Mouse (Mus musculus): ENCODE results near the gene Gstcd. TPM values are rescaled to one million over a fixed set of nuclear protein-coding genes. Genes with fewer than 3 reads are reported as not detected.

The Gstcd gene
- polyA plus RNA-seq, 1 experiment = 18.7 TPM

GRCm38 (mm10) chr3:132983845-132984485 lies 107.9 kb downstream of the Gstcd start:
- Histone ChIP-seq H3K4me1 (ENCODE audit: control insufficient read depth, insufficient read depth, low read length) (no peaks in the 10 kb centered on the region; the same call in 1 of the 2 replicates), H3K36me3 (ENCODE audit: control insufficient read depth, insufficient read depth, low read length) (no peaks in the 10 kb centered on the region), H3K27ac (ENCODE audit: control insufficient read depth, insufficient read depth, low read depth, low read length) (no peak overlapping the region), H3K27me3 (ENCODE audit: control insufficient read depth, insufficient read depth, low read length) (no peaks in the 10 kb centered on the region), H3K4me3 (ENCODE audit: control insufficient read depth, low read depth, low read length) (no peak overlapping the region)
- no peak for TF ChIP-seq POLR2A (IDR thresholded peaks at IDR 0.05; ENCODE audit: control insufficient read depth, low read depth, low read length)
- TF ChIP-seq CTCF (IDR thresholded peaks at IDR 0.05; ENCODE audit: control insufficient read depth, insufficient read depth, insufficient replicate concordance, low read depth, low read length) = no peak

GRCm38 (mm10) chr3:132981968-132982367 lies 109.9 kb downstream of the Gstcd start:
- Histone ChIP-seq H3K27me3 (ENCODE audit: control insufficient read depth, insufficient read depth, low read length) (no peaks in the 10 kb centered on the region), H3K4me3 (ENCODE audit: control insufficient read depth, low read depth, low read length) (no peak overlapping the region), H3K27ac (ENCODE audit: control insufficient read depth, insufficient read depth, low read depth, low read length) (no peak overlapping the region), H3K4me1 (ENCODE audit: control insufficient read depth, insufficient read depth, low read length) (no peaks in the 10 kb centered on the region; the same call in 1 of the 2 replicates), H3K36me3 (ENCODE audit: control insufficient read depth, insufficient read depth, low read length) (no peaks in the 10 kb centered on the region)
- TF ChIP-seq CTCF (IDR thresholded peaks at IDR 0.05; ENCODE audit: control insufficient read depth, insufficient read depth, insufficient replicate concordance, low read depth, low read length) = no peak
- TF ChIP-seq POLR2A (IDR thresholded peaks at IDR 0.05; ENCODE audit: control insufficient read depth, low read depth, low read length) = no peak

DNA sequence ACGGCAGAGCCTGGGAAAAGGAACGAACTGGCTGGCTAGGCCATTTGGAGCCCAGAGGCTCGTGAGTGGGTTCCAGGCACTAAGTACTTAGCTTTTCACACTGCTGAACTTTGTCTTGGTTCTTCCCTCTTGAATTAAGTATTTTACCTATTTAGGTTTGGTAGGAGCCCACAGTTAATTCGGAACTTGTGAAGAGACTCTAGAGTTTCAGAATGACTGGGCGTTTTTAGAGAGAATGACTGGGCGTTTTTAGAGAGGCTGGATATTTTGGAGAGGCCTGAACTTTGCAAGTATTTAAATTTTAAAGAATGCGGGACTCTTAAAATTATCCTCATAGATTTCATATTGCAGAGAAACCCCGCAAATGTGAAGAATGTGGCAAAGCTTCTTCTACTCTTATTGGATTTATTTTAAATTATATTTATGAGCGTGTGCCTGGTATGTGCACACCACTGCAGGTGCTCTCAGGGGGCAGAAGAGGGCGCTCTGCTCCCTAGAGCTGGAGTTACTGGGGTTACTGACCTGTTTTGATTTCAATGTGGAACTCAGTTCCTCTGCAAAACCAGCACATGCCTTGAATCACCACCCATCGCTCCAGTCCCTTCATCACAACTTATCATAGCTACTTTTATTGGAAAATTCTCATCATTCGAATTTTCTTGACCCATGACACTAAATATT lies 111.9 kb downstream of the Gstcd start:
- H3K4me3 ChIP-seq (ENCODE audit: control insufficient read depth, low read depth, low read length) = no peak overlapping the region
- no peaks in the 10 kb centered on the region for H3K36me3 ChIP-seq (ENCODE audit: control insufficient read depth, insufficient read depth, low read length)
- no peaks in the 10 kb centered on the region for H3K27me3 ChIP-seq (ENCODE audit: control insufficient read depth, insufficient read depth, low read length)
- H3K4me1 ChIP-seq (ENCODE audit: control insufficient read depth, insufficient read depth, low read length) = no peaks in the 10 kb centered on the region; the same call in 1 of the 2 replicates
- no peak overlapping the region for H3K27ac ChIP-seq (ENCODE audit: control insufficient read depth, insufficient read depth, low read depth, low read length)
- TF ChIP-seq CTCF (IDR thresholded peaks at IDR 0.05; ENCODE audit: control insufficient read depth, insufficient read depth, insufficient replicate concordance, low read depth, low read length) (peak; percentile 15; the same call in 1 of the 2 replicates), POLR2A (IDR thresholded peaks at IDR 0.05; ENCODE audit: control insufficient read depth, low read depth, low read length) (no peak)

GRCm38 (mm10) chr3:132966255-132966654 lies 125.6 kb downstream of the Gstcd start:
- no peaks in the 10 kb centered on the region for H3K36me3 ChIP-seq (ENCODE audit: control insufficient read depth, insufficient read depth, low read length)
- no peak for TF ChIP-seq CTCF (IDR thresholded peaks at IDR 0.05; ENCODE audit: control insufficient read depth, insufficient read depth, insufficient replicate concordance, low read depth, low read length)
- no peak for TF ChIP-seq POLR2A (IDR thresholded peaks at IDR 0.05; ENCODE audit: control insufficient read depth, low read depth, low read length)
- H3K4me3 ChIP-seq (ENCODE audit: control insufficient read depth, low read depth, low read length) = no peak overlapping the region
- no peaks in the 10 kb centered on the region for H3K4me1 ChIP-seq (ENCODE audit: control insufficient read depth, insufficient read depth, low read length)
- H3K27me3 ChIP-seq (ENCODE audit: control insufficient read depth, insufficient read depth, low read length) = no peaks in the 10 kb centered on the region
- H3K27ac ChIP-seq (ENCODE audit: control insufficient read depth, insufficient read depth, low read depth, low read length) = no peak overlapping the region

DNA sequence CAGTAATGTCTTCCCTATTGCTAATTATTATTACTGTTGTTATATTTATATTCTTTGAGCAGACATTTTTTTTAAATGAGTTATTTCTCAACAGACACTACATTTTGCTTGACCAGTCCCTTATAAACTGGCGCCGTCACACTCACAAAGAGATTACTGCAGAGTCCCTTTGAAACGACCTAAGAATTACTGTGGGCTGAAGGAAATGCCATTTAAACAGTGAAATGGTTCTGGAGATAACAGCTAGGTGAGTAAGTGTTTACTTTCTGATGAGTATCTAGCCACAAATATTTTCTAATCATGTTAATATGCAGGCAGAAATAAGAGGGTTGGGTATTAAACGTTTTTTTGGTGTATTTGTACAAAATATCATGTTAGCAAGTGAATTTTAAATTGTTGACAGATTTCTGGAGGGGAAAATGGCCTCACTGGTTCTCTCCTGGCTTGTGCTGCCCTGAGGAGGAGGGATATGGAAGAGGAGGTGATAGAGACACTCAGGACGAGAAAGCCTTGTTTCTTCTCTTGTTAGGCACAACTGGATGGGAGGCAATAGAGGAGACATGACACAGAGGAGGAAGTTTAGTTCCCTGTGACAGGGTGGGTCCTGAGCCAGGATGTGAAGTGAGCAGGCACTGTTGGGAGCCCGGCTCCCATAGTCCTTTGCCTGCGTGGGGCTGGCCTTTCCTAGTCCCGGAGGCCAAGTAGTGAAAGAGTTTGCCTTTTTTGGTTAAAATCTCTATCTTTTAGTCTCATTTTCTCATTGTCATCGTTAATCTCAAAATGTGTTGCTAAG lies 126.9 kb downstream of the Gstcd start:
- Histone ChIP-seq H3K4me1 (ENCODE audit: control insufficient read depth, insufficient read depth, low read length) (no peaks in the 10 kb centered on the region), H3K27ac (ENCODE audit: control insufficient read depth, insufficient read depth, low read depth, low read length) (no peak overlapping the region), H3K4me3 (ENCODE audit: control insufficient read depth, low read depth, low read length) (no peak overlapping the region), H3K27me3 (ENCODE audit: control insufficient read depth, insufficient read depth, low read length) (no peaks in the 10 kb centered on the region), H3K36me3 (ENCODE audit: control insufficient read depth, insufficient read depth, low read length) (no peaks in the 10 kb centered on the region)
- TF ChIP-seq POLR2A (IDR thresholded peaks at IDR 0.05; ENCODE audit: control insufficient read depth, low read depth, low read length) (no peak), CTCF (IDR thresholded peaks at IDR 0.05; ENCODE audit: control insufficient read depth, insufficient read depth, insufficient replicate concordance, low read depth, low read length) (no peak)

GRCm38 (mm10) chr3:132962631-132963361 lies 129.0 kb downstream of the Gstcd start:
- Histone ChIP-seq H3K27ac (ENCODE audit: control insufficient read depth, insufficient read depth, low read depth, low read length) (no peak overlapping the region), H3K4me3 (ENCODE audit: control insufficient read depth, low read depth, low read length) (no peak overlapping the region), H3K4me1 (ENCODE audit: control insufficient read depth, insufficient read depth, low read length) (peaks cover 3% of the 10 kb centered on the region), H3K27me3 (ENCODE audit: control insufficient read depth, insufficient read depth, low read length) (no peaks in the 10 kb centered on the region), H3K36me3 (ENCODE audit: control insufficient read depth, insufficient read depth, low read length) (no peaks in the 10 kb centered on the region)
- no peak for TF ChIP-seq CTCF (IDR thresholded peaks at IDR 0.05; ENCODE audit: control insufficient read depth, insufficient read depth, insufficient replicate concordance, low read depth, low read length)

Measured in testis, adult 2 months (tissue).